Mouse (Mus musculus) cerebellum, adult 2 months (tissue): ENCODE data around the gene Ctnna2. TPM values are rescaled to one million over a fixed set of nuclear protein-coding genes. Genes with fewer than 3 reads are reported as not detected.

ENCODE experiments used
- DNase-seq, 2 experiments: peaks; one replicate each; pipeline ENCODE4 v3.0.0; 2021
- H3K27ac ChIP-seq: fragments of 200-500 bp; 2 replicates; pipeline ENCODE4 v1.5.1; 2012; ENCODE audit warnings: low read length, control low read depth, inconsistent platforms; ENCODE audit not compliant: insufficient read depth
- H3K27me3 ChIP-seq: fragments of 200-500 bp; 2 replicates; pipeline ENCODE4 v1.6.1; 2012; ENCODE audit warnings: inconsistent platforms, mild to moderate bottlenecking, low read length, moderate library complexity; ENCODE audit not compliant: control insufficient read depth, insufficient read depth
- H3K4me1 ChIP-seq: fragments of 200-500 bp; 2 replicates; pipeline ENCODE4 v1.6.1; 2011; ENCODE audit warnings: low read length; ENCODE audit not compliant: control insufficient read depth, insufficient read depth
- H3K4me3 ChIP-seq: fragments of 200-500 bp; replicated peaks from 2 replicates; pipeline ENCODE3; 2011; ENCODE audit warnings: mild to moderate bottlenecking, low read depth, low read length, control low read depth; ENCODE audit not compliant: insufficient read depth
- CTCF ChIP-seq: fragments of 200-500 bp; IDR thresholded peaks from 2 replicates; pipeline ENCODE4 v1.5.1; 2011; ENCODE audit warnings: low read depth, mild to moderate bottlenecking, control low read depth, low read length, moderate library complexity, borderline replicate concordance; ENCODE audit not compliant: insufficient read depth
- POLR2A ChIP-seq: fragments of 200-500 bp; IDR thresholded peaks from 2 replicates; pipeline ENCODE4 v1.6.1; 2011; ENCODE audit warnings: low read length, control low read depth, borderline replicate concordance; ENCODE audit not compliant: insufficient read depth
- WGBS: fragments of 180-500 bp; shearing (Covaris S2); methylation state at CpG from one replicate; pipeline ENCODE4 v1.1.7; 2018; 5-methylcytosine and 5-hydroxymethylcytosine counted together
- polyA plus RNA-seq: library from polyadenylated mRNA; depleted of rRNA; stranded (reverse); fragments of >200 nt; gene quantifications from 2 replicates; pipeline ENCODE4 v1.2.3, GENCODE M21; 2012

Ctnna2 gene
- polyA plus RNA-seq, 1 experiment = 49.2 TPM

DNA sequence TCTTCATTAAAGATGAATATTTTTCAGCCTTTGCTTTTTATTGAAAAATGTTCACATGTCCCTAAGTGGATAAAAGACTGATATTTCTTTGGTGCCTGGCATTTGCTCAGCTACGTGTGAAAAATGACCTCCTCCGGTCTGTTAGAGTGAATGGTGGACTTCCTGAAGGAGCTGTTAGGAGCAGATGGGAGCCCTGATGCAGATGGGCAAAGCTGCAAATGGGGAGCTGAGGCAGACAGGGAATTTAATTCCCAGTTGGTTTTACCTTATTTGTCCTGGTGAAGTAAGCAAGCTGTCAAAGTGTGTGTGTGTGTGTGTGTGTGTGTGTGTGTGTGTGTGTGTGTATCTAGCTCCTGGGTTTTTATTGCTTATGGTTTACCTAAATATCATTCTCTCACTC lies 966.3 kb downstream of the Ctnna2 start:
- WGBS = 32% methylated on average over 2 of the region's 2 CpGs
- Histone ChIP-seq H3K4me1 (peaks cover 3% of the 10 kb centered on the region; the same call in 1 of the 2 replicates), H3K27ac (no peak overlapping the region), H3K4me3 (no peak overlapping the region), H3K27me3 (no peaks in the 10 kb centered on the region)
- TF ChIP-seq CTCF = no peak
- no peak for TF ChIP-seq POLR2A
- DNase-seq = peak; percentile 11 to 23

DNA sequence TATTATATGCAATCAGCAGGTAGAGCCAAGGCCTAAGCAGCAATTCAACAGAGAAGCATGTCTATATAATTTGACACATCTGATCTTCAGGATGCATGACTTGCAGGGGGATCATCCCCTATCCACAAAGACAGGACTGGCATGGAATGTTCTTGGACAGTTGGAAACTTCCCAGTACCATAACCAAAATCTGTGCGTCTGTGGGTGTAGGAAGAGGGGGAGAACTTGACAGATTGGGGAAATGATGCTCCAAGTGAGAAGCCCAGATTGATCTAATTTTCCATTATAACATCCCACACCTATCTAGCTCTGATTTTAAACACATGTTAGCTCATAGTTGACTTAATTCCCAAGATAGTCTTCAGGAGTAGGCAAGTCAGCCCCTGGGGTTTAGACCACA lies 968.5 kb downstream of the Ctnna2 start:
- no peak overlapping the region for H3K4me3 ChIP-seq
- 87% methylated on average over 1 of the region's 1 CpGs for WGBS
- H3K27ac ChIP-seq = no peak overlapping the region
- TF ChIP-seq CTCF = no peak
- no peak for TF ChIP-seq POLR2A
- peaks cover 3% of the 10 kb centered on the region; the same call in 1 of the 2 replicates for H3K4me1 ChIP-seq
- H3K27me3 ChIP-seq = no peaks in the 10 kb centered on the region
- DNase-seq = no peak

DNA sequence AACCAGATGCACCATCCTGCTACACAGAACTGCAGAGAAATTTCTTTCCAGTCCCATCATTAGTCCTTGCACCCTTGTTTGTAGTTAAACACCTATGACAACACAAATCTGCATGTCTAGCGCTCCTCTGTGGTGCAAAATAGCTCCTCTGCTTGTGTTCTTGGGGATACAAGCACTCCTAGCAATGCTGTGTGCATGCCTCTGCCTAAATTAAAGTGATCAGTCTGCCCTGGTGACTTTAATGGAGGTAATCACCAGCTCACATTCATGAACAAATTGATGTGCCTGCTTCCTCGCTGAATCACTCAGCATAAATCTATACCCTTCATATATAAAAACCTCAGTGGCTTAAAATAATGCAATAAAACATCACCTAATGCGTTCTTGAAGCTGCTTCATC lies 987.4 kb downstream of the Ctnna2 start:
- Histone ChIP-seq H3K27me3 (no peaks in the 10 kb centered on the region), H3K4me1 (no peaks in the 10 kb centered on the region), H3K4me3 (no peak overlapping the region), H3K27ac (no peak overlapping the region)
- no peak for DNase-seq
- TF ChIP-seq POLR2A = no peak
- no peak for TF ChIP-seq CTCF
- 92% methylated on average over 3 of the region's 3 CpGs for WGBS

DNA sequence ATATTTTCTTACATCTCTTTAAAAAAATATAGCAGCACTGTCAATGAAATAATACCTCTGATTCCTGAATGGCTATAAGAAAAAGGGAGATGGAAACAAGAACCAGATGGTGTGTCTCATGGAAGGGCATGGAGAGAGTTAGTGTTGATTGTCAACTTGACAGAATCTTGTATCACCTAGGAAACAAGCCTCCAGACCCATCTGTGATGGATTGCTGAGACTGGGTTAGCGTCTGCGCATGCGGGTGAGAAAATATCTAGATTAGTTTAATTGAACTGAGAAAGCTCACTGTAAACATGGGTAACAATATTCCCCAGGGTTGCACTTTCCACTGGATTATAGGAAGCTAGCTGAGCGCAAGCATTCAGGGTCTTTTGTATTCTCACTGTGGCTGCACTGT lies 994.7 kb downstream of the Ctnna2 start:
- no peak for DNase-seq

DNA sequence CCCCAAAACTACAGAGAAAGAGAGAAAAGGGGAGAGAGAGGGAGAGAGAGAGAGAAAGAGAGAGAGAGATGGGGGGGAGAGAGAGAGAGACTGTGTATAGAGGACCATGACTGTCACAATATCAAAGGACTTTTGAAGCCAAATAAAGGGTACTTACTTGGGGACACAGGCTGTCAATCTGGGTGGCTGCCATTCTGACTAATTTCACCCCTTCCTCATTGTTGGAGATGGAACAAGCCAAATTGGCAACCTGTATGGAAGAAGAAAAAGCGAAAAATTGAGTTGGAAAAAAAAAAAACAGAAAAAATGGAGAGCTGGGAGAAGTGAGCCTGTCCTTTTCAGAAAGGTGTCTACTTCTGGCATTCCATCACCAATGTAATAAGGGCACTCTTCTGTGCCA lies 997.8 kb downstream of the Ctnna2 start:
- H3K27me3 ChIP-seq = no peaks in the 10 kb centered on the region
- peaks cover 3% of the 10 kb centered on the region; the same call in 1 of the 2 replicates for H3K4me1 ChIP-seq
- no peak overlapping the region for H3K27ac ChIP-seq
- H3K4me3 ChIP-seq = no peak overlapping the region
- TF ChIP-seq CTCF = no peak
- WGBS = 53% methylated on average over 1 of the region's 1 CpGs
- DNase-seq = no peak

More for the DNA sequence above, 994.7 kb downstream of the Ctnna2 start:
- WGBS = 83% methylated on average over 4 of the region's 4 CpGs
- no peak overlapping the region for H3K27ac ChIP-seq
- H3K27me3 ChIP-seq = no peaks in the 10 kb centered on the region
- no peak overlapping the region for H3K4me3 ChIP-seq
- TF ChIP-seq CTCF (no peak), POLR2A (no peak)
- no peaks in the 10 kb centered on the region for H3K4me1 ChIP-seq

DNA sequence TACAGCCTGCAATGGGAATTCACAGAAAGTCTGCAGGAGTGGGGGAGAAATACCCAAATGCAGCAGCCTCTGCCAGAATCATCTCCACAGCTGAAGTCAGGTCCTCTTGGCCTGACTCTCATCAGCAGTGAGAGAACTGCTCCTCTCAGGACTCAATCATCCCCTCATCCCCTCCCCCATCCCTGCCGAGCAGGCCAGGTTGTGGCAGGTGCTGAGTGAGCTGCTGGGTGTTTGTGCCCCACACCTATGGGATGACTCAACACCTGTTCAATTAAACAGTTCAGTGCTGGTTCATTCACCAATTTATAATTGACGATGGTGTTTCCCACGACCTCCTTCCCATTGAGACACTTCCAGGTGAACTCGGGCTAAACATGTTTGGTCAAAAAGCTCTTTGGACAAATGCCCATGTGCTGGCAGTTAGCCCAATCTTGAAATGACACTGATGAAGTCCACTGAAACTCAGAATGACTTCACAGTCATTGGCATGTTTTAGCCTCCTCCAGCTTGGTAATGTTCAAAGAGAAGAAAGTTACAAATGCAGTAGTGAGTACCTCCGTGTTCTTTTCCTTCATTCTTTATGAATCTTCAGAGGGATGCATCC lies 1000.1 kb downstream of the Ctnna2 start:
- Histone ChIP-seq H3K27me3 (no peaks in the 10 kb centered on the region), H3K4me1 (peaks cover 3% of the 10 kb centered on the region; the same call in 1 of the 2 replicates), H3K27ac (no peak overlapping the region), H3K4me3 (no peak overlapping the region)
- no peak for TF ChIP-seq POLR2A
- no peak for TF ChIP-seq CTCF
- peak; percentile 9 to 18 for DNase-seq
- 58% methylated on average over 5 of the region's 5 CpGs for WGBS

DNA sequence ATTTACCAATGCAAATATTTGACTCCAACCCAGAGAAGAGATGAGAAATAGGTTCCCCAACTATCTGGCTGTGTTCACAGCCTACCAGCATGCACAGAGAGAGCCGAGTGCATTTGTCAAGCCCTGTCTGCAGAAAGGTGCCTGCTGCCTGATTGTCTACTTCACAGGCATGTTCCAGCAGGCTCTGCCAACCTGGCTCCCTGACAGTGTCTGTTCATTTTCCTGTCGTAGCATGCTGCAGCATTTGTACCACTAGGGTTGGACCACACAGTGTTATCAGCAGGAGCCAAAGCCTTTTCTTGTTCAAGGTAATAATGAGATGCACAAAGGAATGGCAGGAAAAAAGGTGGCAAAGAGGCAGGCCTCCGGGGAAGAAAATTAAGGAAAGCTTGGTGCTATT lies 1001.7 kb downstream of the Ctnna2 start:
- TF ChIP-seq POLR2A = no peak
- peak; percentile 20; the same call in 1 of the 2 replicates for TF ChIP-seq CTCF
- peak; percentile 82 to 92 for DNase-seq
- Histone ChIP-seq H3K4me3 (no peak overlapping the region), H3K27ac (no peak overlapping the region), H3K4me1 (peaks cover 3% of the 10 kb centered on the region; the same call in 1 of the 2 replicates), H3K27me3 (no peaks in the 10 kb centered on the region)
- 5% methylated on average over 3 of the region's 3 CpGs for WGBS

DNA sequence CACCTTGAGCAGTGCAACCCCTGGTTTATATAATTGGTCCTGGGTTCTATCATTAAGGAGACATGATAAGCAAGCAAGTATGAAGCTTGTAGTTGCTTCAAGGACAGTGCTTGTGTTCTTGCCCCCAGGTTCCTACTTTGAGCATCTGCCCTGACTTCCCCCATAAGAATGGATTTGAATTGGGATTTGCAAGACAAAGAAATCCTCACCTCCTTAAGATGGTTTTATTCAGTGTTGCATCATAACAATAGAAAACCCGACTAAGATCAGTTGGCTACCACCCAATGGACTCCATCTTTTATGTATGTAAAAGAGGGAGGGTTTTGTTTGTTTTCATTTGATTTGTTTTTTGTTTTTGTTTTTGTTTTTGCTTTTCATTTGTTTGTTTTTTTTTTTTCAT lies 1005.2 kb downstream of the Ctnna2 start:
- no peak for DNase-seq
- Histone ChIP-seq H3K27me3 (no peaks in the 10 kb centered on the region), H3K4me3 (no peak overlapping the region), H3K27ac (no peak overlapping the region), H3K4me1 (peaks cover 2% of the 10 kb centered on the region; the same call in 1 of the 2 replicates)
- 91% methylated on average over 1 of the region's 1 CpGs for WGBS
- TF ChIP-seq POLR2A = no peak
- TF ChIP-seq CTCF = no peak
